Mouse (Mus musculus): Measurements from ENCODE around the gene Rad9b.

GRCm38 (mm10) chr5:122323523-122323922, 30.5 kb downstream of the Rad9b start:
- TF ChIP-seq POLR2A (IDR thresholded peaks at IDR 0.05; ENCODE audit: insufficient read depth, low read depth, low read length) (no peak), CTCF (IDR thresholded peaks at IDR 0.05; ENCODE audit: insufficient read depth, low read depth, low read length) (no peak)
